Mouse (Mus musculus) yolk sac, embryonic 10.5 days (tissue): ENCODE results near the gene Slc8a2.

ENCODE experiments used
- DNase-seq: peaks from one replicate; pipeline ENCODE4 v3.0.0-alpha.2; 2017; ENCODE audit warnings: low spot score

Slc8a2 gene

GRCm38 (mm10) chr7:16125829-16126228 is 3.8 kb upstream of the Slc8a2 start:
- DNase-seq = no peak

GRCm38 (mm10) chr7:16128344-16128743 is 1.3 kb upstream of the Slc8a2 start:
- DNase-seq = no peak

- DNase-seq = no peak
Measured at GRCm38 (mm10) chr7:16128899-16129298, 727 bp upstream of the Slc8a2 start.

GRCm38 (mm10) chr7:16129846-16130691 is 443 bp downstream of the Slc8a2 start:
- peak; percentile 75 for DNase-seq

GRCm38 (mm10) chr7:16130956-16131634 is 1.5 kb downstream of the Slc8a2 start:
- no peak for DNase-seq

- DNase-seq = no peak
Measured at GRCm38 (mm10) chr7:16132161-16132581, 2.5 kb downstream of the Slc8a2 start.

- no peak for DNase-seq
Measured at GRCm38 (mm10) chr7:16132926-16133325, 3.3 kb downstream of the Slc8a2 start.

GRCm38 (mm10) chr7:16133691-16134090 is 4.1 kb downstream of the Slc8a2 start:
- no peak for DNase-seq

DNA sequence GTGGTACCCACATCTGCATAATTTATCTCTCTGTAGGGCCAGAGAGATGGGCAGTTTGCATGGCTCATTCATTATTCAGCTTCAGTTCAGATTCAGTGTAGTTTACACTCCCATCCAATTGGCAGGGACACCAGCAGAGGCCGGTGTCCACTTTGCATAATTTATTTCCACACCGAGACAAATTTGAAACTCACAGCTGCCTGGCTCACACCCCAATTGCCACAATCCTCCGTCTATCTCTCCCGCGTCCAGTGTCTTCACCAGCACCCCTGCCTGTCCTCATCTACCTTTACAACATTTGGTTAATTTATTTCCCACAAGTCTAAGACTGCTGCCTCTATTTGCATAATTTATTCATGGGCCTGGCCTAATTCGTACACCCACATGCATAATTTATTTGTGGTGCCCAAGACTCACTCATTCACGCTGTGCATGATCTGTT is 5.3 kb downstream of the Slc8a2 start:
- no peak for DNase-seq

DNA sequence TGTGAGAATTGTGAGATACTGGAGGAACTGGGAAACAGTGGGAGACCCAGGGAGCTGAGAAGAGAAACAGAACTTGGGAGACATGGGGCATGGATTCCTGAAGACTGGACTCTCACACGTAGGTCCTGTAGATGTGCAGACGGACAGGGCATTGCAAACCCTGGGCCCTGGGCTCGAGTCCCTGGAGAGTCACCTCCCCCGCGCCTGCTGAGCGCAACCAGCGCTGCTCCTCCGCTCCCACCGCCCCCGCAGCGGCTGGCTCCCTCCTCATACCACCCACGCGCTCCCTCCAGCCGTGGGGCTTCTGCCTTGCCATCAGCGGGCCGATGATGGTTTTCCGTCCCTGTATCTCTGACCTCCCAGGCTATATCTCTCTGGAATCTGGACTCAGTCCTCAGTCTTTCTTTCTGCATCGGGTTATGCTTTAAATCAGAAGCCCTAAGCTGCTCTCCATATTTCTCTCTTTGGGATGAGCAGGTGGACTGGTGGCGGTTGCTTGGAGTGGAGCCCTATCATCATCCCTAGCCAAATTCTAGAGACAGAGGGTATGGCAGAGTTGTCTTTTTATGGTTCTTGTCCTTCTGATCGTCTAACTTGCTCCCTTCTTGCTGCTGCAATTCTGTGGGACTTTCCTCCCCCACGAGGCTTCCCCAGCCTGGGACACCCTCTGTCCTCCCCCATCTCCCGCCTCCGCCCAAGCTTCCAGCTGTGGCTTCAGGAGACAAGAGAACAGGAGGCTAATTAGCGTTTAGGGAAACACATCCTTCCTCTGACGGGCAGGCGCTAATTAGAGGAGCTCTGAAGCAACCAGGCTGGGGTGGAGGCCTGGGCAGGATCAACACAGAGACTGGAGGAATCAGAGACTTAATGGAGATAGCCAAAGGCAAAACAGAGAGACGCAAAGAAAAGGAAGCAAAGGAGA is 17.1 kb downstream of the Slc8a2 start:
- no peak for DNase-seq

DNA sequence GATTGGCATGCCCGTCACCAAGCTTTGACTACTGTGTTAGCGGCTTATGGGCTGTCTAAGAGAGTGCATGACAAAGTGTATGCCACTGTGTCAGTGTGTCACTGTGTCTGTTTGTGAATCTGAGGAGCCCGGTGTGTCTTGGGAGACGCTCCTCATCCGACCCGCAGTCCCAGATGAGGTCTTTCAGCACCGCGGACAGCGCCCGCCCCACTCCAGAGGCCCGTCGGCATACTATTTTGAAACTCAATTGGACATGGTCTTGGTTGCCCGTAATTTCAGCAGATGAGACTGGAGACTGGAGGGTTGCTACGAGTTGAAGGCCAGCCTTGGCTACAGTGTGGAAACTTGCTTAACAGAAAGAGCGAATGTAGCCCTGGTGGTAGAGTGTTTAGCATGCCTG is 18.0 kb downstream of the Slc8a2 start:
- peak; percentile 36 for DNase-seq

GRCm38 (mm10) chr7:16149241-16149640 is 19.6 kb downstream of the Slc8a2 start:
- no peak for DNase-seq

GRCm38 (mm10) chr7:16150191-16151145 is 20.8 kb downstream of the Slc8a2 start:
- DNase-seq = no peak

- DNase-seq = peak; percentile 10
Measured at GRCm38 (mm10) chr7:16153522-16153921, 23.9 kb downstream of the Slc8a2 start.

DNA sequence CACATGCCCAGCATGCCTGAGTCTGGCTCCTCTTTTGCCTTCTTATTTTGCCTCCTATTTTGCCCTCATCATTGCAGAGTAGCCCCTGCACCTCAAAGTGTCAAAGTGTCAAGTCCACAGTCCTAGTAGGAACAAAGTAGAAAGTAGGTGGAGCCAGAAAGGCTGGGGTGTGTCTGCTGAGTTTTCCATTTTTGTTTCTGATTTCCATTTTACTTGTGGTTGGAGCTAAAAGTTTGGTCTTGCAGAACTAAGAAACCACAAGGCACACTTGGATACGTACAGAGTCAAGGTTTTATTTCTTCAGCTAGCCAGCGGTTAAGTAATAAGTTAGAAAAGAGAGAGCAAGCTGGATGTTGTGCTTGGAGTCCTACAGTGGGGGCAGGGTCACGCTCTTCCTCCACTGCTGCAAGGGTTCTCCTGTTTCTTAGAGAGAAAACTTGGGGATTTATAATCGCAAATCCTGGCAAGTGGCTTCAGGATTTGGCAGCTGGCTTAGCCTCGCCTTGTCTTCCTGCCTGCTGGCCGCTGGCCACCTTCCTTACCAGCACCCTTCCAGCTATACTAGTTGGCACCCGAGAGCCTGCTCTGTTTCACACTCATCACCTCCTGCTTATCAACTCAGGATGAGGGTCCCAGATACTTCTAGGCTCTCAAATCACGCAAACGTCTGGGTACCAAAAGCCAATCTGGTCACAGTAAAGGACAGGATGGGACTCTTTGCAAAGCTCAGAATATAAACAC is 25.7 kb downstream of the Slc8a2 start:
- DNase-seq = no peak

DNA sequence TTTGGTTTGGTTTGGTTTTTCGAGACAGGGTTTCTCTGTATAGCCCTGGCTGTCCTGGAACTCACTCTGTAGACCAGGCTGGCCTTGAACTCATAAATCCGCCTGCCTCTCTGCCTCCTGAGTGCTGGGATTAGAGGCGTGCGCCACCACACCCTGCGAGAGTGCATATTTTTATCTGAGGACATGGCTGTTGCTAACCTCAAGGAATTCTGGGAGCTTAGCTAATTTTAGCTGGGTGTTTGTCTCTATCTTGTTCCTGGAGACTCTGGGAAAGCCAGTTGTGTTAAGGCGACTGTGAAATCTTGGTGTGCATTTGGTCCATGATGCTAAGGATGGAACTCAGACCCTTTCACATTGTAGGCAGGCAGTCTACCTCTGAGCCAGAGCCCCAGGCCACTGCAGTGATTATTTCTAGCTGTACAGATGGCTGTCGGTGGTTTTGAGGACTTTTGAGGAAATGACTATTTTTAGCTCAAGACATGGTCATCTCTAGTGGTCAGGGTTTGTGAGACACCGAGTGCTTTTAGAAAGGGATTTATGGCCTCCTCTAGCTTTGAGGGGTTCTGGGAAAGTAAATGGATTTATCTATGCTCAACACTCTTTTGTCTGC is 26.6 kb downstream of the Slc8a2 start:
- no peak for DNase-seq

DNA sequence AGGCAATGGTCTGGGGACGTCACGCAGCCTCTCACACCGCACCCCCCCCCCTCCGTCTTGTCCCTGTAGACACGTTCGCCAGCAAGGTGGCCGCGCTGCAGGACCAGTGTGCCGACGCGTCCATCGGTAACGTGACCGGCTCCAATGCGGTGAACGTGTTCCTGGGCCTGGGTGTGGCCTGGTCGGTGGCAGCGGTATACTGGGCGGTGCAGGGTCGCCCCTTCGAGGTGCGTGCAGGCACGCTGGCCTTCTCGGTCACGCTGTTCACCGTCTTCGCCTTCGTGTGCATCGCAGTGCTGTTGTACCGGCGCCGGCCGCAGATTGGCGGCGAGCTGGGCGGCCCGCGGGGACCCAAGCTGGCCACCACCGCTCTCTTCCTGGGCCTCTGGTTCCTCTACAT is 29.1 kb downstream of the Slc8a2 start:
- no peak for DNase-seq

DNA sequence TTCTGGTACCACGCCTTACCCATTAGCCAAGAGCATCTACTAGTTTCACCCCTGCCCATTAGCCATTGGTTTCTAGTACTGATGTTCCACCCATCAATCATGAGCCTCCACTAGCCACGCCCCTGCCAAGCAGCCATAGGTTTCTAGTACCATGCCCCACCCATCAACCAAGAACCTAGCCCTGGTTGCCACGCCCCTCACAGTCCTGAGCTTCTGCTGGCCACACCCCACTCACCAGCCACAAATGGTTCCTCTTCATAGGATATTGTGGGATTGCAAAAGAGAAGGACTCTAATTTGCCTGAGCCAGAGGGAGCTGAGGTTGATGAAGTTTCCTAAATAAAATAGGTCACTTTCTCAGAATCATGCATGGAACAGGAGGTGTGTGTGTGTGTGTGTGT is 31.1 kb downstream of the Slc8a2 start:
- no peak for DNase-seq

GRCm38 (mm10) chr7:16161302-16161701 is 31.7 kb downstream of the Slc8a2 start:
- DNase-seq = no peak

DNA sequence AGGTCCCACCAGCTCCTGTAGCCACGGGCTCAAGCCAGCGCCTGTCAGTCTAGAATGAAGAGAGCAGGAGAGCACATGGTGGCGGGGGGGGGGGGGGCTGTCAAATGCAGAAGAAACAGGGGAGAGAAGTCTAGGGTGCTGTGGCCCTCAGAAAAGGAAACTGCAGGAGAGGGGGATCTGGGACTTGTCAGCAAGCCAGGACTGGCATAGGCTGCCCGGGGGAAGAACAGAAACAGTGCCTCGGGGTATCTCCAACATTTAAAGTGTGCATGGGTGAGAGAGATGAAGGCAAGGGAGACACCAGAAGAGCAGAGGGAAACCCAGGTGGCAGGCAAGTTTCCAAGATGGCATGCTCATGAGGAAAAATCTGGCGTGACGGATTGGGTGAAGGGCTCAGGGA is 32.4 kb downstream of the Slc8a2 start:
- no peak for DNase-seq
